Mouse (Mus musculus) c-Kit-positive CD71-negative TER-119-negative erythroid progenitor cells, embryonic 14.5 days (primary cell): ENCODE results near the gene Angel1.

Source experiments
- DNase-seq: peaks from one replicate; pipeline ENCODE4 v3.0.0-alpha.2; 2013; ENCODE audit warnings: low read depth

Gene Angel1

DNA sequence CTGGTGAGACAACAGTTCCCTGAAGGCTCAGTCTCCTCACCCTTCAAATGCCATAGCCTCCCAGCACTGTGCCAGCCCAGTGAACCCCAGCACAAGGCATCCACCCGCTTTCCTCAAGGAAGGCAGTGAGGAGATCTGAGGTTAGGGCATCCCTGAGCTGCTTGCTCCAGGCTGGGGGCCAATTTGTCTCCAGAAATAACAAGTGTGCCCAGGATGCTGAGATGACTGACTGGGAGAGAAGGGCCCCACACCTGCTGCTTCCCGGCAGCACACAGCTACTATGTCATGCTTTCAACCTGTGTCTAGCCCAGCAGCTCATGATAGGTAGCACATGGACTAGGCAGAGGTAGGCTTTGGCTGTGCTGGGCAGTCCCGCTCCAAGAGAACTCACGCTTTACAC lies 24.8 kb downstream of the Angel1 start:
- no peak for DNase-seq

DNA sequence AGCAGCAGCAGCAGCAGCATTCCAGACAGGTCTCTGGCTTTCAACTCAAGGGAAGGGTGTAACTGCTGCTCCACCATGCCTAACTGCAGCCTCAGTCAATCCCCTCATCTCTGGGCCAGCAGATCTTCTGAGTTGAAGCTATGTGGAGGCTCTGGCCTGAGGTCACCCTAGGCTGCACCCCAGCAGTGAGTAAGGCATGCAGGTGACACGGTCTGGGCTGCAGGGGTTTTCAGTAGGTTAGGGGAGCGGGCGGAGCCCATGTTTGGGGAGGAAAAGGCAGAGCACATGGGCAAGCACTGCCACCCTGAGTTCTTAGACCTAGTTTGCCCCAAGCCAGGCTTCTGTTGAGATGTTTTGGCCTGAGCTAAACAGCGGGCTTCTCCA lies 25.3 kb downstream of the Angel1 start:
- DNase-seq = no peak

DNA sequence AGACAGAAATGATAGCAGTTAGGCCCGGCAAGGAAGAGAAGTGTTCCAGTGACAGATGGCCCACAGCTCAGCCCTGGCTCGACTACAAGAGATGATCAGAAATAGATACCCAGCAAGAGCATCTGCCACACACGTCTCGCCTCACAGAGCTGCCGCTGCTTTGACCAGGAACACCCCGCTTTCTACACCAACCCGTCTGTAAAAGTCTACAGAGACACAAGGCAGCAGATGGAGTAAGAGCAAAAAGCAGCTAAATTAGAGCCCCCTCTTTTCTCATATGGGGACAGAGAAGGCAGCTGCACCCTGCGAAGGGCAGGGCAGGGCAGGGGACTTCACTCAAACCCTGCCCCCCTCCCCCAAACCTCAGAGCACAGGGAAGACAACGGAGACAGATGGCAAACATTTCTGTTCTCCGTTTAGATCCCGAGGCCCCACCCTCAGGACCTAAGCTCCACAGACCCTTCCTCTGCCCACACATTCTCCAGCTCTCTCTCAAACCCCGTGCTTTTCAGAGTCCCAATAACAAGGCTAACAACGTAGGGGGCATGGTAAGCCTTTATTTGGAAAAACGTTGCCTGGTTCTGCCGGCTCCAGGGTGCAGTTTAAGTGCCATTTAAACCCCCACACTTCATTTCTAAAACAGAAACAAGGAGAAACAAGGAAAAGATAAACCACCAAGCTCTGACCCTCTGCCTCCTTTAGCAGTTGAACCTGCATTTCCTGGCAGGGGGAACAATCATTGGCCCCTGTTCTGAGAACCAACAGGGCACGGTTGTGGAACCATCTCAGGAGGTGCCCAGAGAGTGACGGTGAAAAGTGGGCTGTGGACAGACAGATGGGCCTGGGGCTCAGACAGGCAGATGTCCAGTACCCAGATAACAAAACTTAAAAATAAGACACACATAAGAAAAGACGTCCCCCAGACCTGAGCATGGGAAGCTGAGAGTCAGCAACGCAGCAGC lies 26.0 kb downstream of the Angel1 start:
- DNase-seq = no peak

DNA sequence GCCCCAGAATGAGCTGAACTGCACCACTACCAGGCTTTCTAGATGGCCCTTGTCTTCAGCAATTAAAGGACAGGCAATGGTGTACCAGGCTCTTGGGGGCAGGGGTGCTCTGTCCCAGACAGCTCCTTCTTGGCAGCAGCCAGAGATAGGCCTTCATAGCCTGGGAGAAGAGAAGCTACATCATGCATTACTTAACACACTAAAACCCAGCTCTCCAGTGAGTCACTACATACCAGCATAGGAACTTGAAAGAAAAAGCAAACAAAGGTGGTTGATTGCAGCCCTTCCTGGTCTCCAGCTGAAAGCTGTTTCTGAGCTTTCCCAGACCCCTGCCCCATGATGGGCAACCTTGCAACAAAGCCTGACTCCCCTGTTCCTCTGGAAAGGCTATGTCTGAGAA lies 27.7 kb downstream of the Angel1 start:
- no peak for DNase-seq

DNA sequence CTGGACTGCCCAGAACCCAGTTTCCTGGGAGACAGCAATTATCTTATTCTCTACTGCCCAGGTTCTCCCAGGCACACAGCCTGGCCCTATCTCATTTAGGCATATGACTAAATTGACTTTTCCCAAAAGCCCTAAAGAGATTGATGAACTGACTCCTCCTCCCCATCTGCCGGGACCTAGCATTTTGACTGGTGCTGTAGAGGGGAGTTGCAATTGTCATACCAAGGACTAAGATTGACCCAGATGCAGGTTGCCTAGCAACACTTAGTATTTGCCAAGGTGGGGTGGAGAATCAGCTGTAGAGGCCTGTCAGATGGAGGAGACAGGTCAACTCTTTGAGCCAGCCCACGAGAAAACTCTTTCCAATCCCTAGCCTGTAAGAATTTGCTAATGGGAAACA lies 28.3 kb downstream of the Angel1 start:
- no peak for DNase-seq

DNA sequence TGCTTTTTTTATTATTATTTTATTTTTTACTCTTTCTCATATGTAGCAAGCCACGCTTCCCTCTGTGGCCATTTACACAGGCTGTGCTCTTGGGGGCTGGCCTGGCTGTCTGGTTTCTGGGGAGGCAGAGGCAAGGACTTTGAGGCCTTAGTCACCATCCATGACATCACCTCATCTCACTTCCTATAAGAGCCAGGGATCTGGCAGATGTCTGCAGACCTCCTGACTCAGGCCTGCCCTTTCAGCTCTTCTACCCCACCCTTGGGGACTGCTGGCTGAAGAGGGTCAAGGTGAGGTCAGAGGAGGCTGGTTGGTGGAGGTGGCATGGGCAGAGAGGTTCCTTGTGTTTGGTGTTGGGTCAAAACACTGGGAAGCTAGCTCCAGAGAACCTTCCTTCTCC lies 31.8 kb downstream of the Angel1 start:
- no peak for DNase-seq

DNA sequence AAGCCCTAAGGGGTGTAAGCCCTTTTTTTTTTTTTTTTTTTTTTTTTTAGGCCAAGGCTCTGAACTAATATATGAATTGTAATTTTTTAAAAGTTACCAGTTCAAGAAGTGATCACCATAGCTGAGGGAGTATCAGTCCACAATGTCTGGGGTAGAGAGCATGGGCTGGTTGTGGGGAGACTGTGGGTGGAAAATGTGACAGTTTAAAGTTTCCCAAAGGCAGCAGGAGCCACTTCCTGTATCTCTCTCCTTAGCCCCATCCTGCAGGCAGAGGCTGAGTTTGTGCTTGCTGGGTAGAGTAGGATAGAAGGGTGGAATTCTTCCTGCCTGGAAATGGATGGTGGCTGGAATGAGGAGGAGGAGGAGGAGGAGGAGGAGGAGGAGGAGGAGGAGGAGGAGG lies 32.9 kb downstream of the Angel1 start:
- no peak for DNase-seq

DNA sequence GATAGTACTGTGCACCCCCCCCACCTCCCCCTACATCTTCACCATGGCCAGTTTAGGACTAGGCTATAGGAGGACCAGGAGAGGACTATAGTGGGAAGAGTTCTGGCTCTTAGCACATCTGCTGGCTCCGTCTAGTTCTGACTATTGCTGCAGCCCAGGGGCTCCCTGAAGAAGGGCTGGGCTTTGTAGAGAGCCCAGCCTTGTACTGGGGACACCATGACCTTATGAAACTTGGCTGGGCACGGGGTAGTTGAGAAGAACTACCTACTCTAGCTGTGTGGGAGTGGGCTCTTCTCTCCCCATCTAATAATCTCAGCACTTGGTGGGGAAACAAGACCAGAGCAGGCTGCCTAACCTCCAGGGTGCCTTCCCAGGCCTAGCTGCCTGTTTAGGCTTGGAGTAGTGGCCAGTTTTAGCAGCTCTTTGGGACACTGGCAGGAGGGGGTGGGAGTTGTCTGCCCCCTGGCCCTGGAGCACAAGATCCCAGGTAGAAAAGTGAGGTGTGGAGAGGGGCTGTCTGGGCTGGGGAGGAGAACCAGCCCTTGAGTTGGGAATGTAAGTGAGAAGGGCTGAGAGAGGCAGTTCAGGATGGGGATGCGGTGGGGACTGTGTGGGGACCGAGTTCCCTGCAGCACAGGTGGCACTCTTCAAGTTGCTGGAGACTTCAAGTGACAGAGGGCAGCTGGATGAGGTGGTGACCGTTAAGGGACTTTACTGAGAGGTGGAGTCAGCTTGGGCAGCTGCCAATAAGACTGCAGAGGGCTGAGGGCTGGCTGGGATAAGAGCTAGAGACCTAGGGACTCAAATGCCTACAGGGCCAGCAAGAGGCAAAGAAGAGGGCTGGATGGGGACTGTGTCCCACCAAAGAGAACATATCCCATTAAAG lies 33.5 kb downstream of the Angel1 start:
- DNase-seq = no peak

DNA sequence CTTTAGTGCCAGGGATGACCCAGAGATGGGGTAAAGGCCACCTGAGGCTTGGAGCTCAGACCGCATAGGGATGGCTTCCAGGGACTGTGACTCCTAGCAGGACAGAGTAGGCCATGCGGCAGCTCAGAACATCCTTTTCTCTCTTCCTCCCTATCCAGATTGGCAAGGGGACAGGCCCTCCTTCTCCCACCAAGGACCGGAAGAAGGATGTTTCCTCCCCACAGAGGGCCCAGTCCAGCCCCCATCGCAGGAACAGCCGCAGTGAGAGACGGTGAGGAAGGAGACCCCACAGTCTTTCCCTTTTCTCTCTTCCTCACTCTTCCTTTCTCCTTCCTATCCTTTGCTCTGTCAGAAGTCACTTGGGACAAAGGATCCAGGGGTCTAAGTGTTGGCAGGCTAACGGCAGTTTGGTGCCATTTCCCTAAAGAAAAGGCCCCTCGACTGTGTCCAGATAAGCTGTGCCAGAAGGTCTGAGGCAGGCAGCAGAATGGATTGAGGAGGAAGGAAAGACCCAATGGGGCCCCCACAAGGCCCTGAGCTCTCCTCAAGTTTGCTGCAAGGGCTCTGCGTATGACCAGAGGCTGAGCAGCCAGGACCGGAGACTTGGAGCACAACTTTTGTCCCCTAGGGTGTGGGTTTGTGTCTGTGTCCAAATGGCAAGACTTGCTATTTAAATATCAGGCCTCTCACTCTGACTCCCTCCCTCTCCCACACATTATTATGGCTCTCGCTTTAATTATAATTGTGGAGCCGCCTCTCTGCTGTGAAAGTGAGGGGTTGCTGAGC lies 35.4 kb downstream of the Angel1 start:
- no peak for DNase-seq

DNA sequence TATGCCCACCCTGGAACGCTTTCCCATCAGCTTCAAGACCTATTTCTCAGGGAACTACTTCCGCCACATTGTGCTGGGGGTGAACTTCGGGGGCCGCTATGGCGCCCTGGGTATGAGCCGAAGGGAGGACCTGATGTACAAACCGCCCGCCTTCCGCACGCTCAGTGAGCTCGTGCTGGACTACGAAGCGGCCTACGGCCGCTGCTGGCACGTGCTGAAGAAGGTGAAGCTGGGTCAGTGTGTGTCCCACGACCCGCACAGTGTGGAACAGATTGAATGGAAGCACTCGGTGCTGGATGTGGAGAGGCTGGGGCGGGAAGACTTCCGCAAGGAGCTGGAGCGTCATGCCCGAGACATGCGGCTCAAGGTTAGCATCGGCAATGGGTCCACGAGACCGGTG lies 37.3 kb downstream of the Angel1 start:
- no peak for DNase-seq

DNA sequence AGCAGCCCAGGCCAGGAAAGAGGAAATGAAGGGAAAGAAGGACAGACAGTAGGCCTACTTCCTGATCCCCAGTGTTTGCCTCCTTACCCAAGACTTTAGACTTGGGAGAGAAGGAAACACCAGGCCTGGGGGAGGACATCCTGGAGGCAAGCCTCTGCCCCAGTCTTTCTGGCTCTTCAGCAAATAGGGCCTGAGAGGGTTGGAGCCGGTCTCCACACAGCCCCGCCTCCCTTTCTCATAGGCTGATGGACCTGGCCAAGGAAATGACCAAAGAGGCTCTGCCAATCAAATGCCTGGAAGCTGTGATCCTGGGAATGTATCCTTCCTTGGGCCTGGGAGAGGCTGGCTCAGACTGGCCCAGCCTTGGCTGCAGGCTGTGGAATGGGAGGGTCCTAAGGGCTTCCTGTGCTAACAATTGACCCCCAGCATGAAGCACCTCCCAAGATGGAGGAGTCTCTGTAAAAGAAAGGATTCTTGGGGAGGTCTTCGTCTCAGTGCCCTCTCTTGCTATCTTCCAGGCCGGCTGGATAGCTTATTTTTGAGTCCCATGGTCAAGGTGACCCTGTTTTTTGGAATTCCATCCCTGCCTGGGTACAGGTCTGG lies 38.2 kb downstream of the Angel1 start:
- DNase-seq = no peak

DNA sequence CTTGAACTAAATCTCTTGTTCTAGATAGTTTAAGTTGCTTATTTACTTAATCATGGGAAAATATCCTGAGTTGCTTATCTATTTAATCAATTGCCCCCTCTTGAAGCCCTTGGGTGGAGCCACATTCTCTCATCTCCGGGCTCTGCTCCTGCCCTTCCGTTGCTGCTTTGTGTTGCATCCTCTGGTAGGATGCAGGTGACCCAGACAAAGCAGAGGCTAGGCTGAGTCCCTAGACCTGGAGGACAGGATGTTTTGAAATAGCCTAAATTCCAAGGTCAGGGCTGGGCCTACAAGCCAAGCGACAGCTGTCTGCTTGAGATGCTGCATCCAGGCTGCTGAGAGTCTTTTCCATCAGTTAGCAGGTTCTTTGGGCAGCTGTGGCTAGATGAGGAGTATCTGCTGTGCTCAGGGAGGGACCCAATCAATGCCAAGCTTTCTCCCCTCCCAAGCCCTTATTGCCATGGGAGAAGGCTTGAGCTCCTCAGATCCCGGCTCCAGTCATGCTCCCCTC lies 38.8 kb downstream of the Angel1 start:
- no peak for DNase-seq

DNA sequence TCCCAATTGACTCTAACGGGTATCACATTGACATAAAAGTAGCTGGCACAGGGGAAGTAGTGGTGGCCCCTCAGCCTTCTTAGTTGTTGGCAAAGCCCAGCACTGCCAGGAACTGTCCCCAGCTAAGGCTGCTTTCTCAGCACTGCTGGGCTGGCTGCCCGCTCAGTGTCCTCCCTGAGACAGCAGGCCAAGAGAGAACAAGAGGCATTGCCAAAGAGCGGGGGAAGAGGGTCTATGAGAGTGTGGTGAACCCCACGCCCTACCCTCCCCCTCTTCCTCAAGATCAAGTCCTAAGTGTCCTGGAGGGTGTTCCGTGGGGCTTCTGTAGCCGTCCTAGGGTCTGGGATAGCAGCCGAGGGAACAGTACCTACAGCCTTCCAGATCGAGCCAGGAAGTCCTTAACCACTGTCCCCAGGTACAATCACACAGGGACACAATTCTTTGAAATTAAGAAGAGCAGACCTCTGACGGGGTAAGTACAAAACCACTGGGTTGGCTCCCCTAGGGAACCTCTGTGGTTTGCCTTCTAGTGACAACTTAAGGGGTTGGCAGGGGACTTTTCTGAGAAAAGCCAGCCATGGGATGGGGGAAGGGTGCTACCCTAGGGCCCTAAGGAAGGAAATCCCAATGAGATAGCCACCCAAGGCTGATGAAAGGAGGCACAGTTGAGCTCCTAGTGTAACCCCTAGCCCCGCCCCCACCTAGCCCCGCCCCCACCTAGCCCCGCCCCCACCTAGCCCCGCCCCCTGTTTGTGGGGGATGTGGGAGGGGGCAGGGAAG lies 39.5 kb downstream of the Angel1 start:
- no peak for DNase-seq

DNA sequence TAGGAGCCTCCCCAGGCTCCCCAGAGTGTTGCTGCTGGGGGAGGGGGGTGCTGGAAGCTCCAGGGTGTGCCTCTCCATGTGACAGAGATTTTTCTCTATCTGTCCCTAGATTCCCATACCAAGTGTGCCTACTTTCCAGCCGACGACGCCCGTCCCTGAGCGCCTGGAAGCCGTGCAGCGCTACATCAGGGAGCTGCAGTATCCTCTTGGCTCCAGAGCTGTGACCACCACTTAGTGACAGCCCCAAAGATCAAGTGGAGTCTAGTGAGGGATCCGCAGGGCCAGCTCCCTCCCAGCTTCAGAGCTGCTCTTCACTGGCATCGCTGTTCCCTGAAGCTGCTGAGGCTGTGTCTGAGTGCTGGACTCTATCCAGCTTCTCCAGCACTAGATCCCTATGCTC lies 41.0 kb downstream of the Angel1 start:
- DNase-seq = no peak

DNA sequence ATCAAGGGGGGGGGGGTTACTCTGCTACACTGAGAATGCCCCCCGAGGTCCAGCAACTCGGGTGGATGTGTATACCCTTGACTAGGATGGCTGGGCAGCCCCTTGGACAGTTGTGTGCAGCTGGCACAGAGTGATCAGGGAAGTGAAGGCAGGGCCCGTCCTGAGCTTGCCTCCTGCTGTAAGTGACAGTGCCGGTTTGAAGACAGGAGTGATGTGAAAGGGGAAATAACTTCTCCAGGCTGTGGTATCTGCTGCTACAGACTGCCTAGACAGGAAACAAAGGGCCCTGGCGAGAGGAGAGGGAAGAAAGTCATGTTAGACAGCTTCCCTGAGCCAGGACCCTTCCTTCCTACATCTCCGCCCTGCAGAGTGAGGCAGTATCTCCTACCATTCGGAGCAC lies 42.6 kb downstream of the Angel1 start:
- no peak for DNase-seq

DNA sequence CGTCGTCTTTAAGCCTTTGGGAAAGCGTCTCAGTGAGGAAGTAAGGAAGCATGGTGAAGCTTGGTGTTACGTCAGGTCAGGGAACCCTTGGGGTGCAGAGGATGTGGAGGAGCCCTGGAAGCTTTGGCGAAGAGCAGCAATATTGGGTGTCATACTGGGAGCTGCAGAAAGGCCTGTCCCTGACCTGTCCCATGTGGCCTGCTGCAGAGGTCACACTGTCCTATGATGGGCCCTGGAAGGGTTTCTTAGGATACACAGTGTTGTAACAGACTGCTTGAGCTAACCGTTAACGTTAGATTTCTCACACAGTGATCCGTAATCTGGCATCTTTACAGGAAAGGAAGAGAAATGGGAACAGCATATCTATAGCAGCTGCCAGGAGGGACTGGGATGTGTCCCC lies 44.1 kb downstream of the Angel1 start:
- no peak for DNase-seq

DNA sequence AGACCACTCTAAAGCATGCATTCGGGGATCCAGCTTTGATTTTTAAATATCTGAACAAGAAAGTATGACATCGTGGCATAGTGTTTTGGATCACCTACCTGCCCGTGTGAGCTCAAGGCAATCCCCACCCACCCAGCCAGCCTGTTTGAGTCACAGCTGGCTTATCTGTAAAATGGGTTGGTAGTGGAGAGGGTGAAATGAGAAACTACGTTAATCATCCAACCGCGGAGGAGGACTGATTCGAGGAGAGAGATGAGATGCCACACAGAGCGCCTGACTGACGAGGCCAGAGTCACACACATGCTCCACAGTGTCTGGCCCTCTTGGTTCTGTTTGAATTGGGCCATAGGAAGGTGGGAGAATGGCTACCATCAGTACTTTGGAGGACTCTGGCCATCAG lies 44.6 kb downstream of the Angel1 start:
- no peak for DNase-seq

DNA sequence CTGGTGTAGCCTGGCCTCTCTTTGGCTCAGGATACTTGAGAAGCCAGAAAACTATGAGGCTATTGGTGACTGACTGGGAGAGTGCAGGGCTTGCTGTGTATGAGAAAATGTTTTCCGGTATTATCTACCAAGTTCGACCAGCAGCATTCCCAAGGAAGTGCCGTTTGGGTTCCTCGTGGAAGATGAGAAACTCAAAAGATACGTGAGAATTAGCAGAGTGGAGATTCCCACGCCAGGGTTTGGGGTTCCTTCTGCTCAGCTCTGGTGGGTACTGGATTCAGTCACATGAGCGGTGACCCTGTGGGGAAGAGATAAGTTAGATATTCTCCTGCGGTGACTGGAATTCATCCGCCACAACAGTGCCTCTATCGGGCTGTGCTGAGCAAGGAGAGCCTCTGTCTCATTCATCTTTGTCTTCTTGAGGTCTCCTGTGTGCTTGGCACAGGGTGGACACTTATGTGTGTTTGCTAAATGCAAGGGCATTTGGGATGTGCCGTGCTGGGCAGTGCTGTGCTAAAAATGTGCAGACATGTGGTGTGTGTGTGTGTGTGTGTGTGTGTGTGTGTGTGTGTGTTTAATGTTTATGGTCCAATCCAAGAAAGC lies 45.6 kb downstream of the Angel1 start:
- DNase-seq = no peak

DNA sequence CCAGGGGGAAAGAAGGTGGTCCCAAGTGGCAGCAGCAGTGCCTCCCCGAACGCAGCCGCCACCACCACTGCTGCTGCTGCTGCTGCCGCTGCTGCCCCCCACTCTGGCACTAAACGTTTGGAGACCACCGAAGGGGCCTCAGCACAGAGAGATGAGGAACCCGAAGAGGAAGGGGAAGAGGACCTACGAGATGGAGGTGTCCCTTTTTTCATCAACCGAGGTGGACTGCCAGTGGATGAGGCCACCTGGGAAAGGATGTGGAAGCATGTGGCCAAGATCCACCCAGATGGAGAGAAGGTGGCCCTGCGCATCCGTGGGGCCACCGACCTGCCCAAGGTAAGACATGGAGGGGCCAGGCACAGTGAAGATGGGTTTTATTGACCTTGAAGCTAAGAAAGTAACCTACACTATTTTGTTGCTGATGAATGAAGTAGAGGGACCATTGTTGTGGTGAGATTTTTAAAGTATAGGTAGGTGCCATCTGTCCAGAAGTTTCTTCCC lies 46.2 kb downstream of the Angel1 start:
- no peak for DNase-seq

DNA sequence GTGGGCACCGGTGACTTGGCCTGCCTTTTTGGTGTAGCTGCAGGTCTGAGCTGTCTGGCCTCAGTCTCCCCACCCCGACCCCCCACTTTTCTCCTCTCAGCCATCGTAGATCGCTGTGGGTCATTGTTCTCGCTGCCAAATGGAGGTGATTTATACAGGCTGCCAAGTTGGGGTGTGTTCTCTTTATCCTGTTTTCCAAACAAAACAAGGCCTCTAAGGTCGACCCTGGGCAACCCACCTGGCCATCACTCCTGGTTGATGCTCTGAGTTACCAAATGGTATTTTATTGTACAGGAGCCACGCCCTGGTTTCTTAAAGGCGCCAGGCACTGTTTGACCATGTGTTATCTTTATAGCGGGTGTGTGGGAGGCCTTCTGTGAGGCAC lies 46.7 kb downstream of the Angel1 start:
- no peak for DNase-seq
